Mouse (Mus musculus) heart, postnatal 36 days (tissue): ENCODE measurements around the gene Gss. TPM values are rescaled to one million over a fixed set of nuclear protein-coding genes. Genes with fewer than 3 reads are reported as not detected.
A peak's percentile ranks its signal among the peaks of the same experiment; 100 is the strongest.

ENCODE experiments used
- DNase-seq, 2 experiments: peaks; one replicate each; pipeline ENCODE4 v3.0.0; 2021 to 2022
- intact Hi-C: fragments of 180-260 bp; cut with DNase I; formaldehyde crosslinking; loops from one replicate; pipeline ENCODE4 v1.15.1; 2025
- total RNA-seq, 2 experiments: library from RNA; stranded (reverse); gene quantifications; 2 replicates each; pipeline ENCODE4 v1.2.3; 2021

Gene Gss
- total RNA-seq = 10 to 100 TPM; 14.8 to 16.9 TPM

DNA sequence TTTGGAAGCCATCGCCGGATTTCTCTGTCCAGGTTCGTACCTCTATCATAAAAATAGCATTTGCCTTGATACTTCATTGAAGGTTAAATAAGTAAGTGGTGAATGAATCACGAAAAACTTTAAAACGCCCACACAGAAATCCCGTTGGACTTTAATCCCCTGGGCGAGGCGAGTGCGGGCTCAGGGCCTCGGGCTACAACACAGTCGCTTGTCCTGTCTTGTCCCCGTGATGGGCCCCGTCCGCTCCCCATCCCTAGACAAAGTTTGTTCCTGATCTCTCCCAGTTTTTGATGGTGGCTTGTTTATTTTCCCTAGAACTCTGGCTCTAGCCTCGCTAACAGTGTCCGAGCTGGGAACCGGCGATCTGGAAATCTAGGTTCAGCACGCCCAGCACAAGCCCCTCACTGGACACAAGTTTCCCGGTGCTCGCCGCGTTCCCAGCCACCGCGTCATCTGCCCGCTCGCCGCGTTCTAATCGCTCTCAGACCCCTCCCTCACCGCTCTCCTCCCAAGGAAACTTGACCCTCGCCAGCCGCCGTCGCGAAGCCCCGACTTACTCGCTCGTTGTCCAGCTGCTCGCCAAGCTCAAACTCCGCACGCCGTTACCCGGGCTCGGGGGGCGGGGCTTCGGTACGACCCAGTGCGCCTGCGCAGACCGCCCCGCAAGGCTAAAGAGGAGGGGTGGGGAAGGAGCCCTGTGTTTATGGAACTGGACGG is at the start of gene Gss:
TSS of gene Gss (minus strand) at position 674 of the 717 bp plus-strand sequence.
- intact Hi-C loops = no loop called here
- peak; percentile 99 to 100 for DNase-seq

- DNase-seq = no peak
- intact Hi-C loops = no loop called here
Observed at GRCm38 (mm10) chr2:155641540-155642472, 49.2 kb upstream of the Gss start.

DNA sequence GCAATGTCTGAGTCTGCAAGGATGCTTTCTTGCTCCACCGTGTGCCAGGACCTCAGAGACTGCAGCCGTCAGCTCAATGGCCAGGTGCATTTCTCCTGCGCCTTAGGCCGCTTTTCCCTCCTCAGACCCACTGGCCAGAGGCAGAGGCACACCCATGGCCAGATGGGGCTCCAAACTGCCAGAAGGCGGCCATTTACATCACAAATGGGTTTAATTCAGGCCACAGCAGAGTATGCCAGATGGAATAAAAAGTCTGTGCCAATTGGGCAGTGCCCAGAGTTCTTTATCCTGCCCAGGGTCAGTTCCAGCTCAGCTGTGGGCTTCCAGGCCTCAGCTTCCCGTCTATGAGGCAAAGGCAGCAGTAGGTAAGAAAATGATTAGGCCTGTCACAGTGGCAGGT is 48.0 kb upstream of the Gss start:
- no peak for DNase-seq
- intact Hi-C loops = no loop called here

- intact Hi-C loops = no loop called here
- no peak for DNase-seq
Observed at GRCm38 (mm10) chr2:155637411-155637810, 44.8 kb upstream of the Gss start.

DNA sequence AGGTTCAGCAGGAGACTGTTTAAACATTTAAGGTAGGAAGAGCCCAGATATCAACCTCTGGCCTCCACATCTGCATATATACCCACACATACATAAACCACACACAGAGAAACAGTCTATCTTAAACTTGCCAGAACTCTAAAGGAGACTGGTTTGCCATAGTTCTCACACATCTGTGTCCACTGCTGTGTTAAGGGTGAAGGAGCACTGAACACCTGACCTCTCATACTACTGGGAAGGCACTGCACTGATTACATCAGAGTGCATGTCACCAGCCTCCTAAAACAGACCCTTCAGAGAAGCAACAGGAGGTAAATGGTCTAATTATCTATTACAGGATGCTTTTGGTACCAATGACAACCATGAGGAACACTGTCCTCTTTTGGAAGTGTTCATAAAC is 44.3 kb upstream of the Gss start:
- no peak for DNase-seq
- intact Hi-C loops = no loop called here

DNA sequence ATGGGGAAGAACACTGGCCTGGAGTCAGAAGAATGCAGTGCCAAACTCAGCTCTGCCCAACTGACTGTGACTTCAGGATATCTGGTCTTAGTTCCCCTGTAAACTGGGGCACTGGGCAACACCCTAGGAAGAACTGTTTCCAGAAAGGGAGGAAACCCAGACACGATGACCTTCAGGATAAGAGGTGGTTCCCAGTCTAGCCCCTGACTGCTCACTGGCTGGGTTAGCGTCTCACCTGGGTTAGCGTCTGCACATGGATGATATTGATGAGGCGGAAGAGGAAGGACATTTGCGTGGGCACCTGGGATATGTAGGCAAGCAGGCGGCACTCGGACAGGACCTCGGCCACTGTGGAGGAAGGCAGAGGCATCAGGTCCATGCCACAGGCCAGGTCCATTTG is 43.4 kb upstream of the Gss start:
- DNase-seq = no peak
- intact Hi-C loops = no loop called here

DNA sequence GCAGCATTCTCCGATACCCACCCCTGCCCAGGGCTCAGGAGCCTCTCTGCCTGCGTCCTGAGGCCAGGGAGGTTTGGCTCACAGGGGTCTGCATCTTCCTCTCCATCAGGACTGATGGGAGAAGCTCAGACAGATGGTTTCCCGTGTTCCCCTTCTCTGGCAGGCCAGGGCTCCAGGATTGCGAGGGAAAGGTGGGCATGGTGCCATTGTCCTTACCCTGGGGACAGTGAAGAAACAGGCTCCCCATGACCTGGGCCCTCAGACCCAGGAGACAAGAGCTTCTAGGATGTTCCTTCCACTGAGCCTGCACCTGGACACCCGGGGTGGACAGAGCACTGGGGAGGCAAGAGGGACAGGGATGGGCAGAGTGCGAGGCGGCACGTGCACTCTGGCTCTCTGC is 42.0 kb upstream of the Gss start:
- intact Hi-C loops = no loop called here
- DNase-seq = no peak

DNA sequence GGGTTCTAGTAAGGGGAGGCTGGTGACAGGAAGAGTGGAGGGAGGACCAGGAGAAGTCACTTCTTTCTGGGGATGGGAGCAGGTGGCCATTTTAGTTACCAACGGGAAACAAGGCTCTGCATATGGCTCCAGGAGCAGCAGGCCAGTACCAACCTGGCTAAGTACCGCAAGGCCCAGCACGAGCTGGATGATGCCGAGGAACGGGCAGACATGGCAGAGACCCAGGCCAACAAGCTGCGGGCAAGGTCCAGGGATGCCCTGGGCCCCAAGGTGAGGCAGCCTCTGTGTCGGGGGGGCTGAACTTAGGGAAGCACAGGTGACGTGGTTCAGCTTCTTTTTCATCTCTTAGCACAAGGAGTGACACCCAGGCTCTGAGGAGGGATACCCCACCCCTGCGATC is 41.1 kb upstream of the Gss start:
- intact Hi-C loops = no loop called here
- DNase-seq = no peak

DNA sequence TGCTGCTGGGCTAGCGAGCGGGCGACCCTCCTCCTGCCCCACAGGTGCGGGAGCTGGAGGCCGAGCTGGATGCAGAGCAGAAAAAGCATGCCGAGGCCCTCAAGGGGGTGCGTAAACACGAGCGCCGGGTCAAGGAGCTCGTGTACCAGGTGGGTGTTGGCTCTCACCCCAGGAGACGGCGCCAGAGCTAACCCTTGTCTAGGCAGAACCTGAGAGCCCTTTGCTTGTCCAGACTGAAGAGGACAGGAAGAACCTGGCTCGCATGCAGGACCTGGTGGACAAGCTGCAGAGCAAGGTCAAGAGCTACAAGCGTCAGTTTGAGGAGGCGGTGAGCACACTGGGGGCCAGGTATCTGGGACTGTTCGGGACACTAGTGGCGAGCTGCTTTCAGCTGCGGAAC is 40.5 kb upstream of the Gss start:
- intact Hi-C loops = no loop called here
- no peak for DNase-seq

DNA sequence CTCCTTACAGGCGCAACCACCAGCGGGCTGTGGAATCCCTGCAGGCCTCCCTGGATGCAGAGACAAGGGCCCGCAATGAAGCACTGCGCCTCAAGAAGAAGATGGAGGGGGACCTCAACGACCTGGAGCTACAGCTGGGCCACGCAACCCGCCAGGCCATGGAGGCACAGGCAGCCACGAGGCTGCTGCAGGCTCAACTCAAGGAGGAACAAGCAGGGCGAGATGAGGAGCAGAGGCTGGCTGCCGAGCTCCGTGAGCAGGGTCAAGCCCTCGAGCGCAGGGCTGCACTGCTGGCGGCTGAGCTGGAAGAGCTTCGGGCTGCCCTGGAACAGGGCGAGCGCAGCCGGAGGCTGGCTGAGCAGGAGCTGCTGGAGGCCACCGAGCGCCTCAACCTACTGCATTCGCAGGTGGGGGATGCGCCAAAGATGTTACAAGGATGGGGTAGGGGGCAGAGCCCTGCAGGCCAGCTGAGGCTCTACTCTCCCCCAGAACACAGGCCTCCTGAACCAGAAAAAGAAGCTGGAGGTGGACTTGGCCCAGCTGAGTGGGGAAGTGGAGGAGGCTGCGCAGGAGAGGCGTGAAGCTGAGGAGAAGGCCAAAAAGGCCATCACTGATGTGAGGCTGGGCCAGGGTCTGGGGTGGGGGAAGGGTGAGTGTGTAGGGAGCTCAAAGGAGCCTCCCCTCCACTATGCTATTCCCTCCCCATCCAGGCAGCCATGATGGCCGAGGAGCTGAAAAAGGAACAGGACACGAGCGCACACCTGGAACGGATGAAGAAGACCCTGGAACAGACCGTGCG is 39.7 kb upstream of the Gss start:
- intact Hi-C loops = no loop called here
- no peak for DNase-seq

DNA sequence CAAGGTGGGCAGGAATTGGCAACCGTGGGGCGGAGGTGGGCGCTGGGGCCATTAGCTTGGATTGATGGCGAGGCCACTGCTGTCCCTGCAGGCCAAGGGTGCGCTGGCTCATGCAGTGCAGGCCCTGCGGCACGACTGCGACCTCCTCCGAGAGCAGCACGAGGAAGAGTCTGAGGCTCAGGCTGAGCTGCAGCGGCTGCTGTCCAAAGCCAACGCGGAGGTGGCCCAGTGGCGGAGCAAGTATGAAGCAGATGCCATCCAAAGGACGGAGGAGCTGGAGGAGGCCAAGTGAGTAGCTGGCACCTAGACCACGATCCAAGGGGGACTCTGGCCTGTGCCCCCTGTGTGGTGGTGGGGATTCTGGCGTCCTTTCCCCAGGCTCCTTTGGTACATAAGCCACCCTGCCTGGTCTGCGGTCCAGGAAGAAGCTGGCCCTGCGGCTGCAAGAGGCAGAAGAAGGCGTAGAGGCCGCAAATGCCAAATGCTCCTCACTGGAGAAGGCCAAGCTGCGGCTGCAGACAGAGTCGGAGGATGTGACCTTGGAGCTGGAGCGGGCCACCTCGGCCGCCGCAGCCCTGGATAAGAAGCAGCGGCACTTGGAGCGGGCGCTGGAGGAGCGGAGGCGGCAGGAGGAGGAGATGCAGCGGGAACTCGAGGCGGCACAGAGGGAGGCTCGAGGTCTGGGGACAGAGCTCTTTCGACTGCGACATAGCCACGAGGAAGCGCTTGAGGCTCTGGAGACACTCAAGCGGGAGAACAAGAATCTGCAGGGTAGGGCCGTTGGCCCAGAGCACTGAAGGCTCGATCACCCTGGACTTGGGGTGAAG is 38.2 kb upstream of the Gss start:
- intact Hi-C loops = no loop called here
- DNase-seq = no peak

GRCm38 (mm10) chr2:155630153-155630552 is 37.5 kb upstream of the Gss start:
- intact Hi-C loops = no loop called here
- DNase-seq = no peak

DNA sequence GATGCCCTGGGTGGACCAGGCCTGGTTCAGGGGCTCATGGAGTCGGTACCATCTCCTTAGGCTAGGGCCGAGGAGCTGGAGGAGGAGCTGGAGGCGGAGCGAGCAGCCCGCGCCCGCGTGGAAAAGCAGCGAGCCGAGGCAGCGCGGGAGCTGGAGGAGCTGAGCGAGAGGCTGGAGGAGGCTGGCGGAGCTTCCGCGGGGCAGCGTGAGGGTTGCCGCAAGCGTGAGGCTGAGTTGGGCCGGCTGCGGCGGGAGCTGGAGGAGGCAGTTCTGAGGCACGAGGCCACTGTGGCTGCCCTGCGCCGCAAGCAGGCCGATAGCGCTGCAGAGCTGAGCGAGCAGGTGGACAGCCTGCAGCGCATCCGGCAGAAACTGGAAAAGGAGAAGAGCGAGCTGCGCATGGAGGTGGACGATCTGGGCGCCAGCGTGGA is 36.6 kb upstream of the Gss start:
- intact Hi-C loops = no loop called here
- no peak for DNase-seq

GRCm38 (mm10) chr2:155628519-155628918 is 35.9 kb upstream of the Gss start:
- DNase-seq = no peak
- intact Hi-C loops = no loop called here

DNA sequence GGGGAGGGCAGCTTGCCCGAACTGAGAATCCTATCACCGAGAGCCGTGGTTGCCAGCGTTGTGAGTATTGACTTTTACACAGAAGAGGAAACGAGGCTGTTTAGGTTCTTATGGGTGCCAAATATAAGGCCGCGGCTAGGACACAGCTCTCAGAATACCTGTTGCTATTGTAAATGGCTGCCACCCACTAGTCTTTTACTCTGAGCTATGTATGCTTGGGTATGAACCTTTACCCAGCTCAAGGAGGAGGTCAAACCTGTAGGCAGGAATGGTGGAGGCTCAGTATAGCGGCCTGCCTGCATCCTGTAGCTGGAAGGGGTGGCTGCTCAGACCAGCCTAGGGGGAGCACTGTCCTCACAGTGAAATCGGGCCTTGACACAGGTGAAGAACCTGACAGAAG is 35.5 kb upstream of the Gss start:
- DNase-seq = no peak
- intact Hi-C loops = no loop called here

DNA sequence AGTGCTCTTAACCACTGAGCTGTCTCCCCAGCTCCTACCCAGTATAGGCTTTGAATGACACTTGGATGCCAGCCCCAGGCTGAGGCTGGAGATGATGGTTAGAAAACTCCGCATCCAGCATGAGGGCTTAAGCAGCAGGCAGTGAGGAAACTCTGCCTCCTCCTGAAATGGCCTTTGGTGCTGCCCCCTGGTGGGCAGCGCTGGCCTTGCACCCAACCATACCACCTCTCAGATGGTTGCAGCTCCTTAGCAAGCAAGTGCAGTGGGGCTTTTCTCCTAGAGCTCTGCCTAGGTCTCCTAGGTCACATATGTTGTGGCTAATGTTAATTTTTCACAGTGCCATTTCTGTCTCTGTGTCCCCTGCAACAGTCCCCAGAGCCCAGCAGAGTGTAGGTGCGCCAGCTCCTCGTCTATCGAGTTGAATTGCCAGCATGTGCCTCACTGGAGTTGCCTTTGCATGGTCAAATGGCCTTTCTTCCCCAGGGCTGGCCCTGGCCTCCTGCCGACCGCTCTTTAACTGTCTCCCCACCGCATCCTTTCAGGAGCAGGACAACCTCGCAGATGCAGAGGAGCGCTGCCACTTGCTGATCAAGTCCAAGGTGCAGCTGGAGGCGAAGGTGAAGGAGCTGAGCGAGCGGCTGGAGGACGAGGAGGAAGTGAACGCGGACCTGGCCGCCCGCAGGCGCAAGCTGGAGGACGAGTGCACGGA is 34.6 kb upstream of the Gss start:
- intact Hi-C loops = no loop called here
- DNase-seq = peak; percentile 65 to 78

DNA sequence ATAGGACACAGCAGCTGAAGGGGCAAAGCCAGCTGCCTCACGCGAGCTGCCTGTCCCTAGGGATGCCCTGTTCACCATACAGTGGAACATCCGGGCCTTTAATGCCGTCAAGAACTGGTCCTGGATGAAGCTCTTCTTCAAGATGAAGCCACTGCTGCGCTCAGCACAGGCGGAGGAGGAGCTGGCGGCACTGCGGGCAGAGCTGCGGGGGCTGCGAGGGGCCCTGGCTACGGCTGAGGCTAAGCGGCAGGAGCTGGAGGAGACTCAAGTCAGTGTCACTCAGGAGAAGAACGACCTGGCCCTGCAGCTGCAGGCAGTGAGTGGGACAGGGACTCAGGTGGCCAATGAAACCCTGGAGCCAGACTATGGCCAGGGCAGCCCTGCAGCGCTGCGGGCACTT is 33.7 kb upstream of the Gss start:
- DNase-seq = no peak
- intact Hi-C loops = no loop called here

DNA sequence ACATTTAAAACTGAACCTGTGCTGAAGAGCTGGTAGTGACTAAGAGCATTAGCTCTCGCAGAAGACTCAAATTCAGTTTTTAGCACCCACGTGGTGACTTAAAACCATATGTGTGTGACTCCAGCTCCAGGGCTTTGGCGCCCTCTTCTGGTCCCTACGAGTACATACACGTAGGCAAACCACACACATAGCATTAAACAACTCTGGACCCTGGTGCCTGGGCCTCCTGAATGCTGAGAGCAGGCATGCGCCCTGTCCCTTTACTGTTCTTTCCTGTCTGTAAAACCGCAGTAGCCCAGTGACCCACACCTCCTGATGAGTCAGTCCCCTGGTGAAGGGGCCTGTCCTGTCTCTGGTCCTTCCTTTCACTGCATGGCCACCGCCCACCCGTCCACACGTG is 32.1 kb upstream of the Gss start:
- DNase-seq = no peak
- intact Hi-C loops = no loop called here

DNA sequence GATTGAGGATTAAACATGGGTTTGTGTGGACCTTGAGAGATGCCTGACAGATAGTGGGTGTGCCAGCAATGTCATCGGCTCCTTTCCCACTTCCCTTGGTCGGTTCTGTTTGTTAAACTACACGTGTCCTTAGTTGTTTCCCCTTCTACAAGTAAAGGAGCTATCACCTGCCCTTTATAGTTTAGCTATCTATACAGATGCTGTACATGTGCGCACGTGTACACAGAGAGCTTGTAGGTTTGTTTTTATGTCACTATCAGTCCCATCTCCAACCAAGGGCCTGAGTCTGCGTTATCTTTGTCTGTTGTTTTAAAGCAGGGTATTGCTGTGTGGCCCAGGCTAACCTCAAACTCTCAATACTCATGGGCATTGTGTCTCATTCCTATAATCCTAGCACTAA is 31.4 kb upstream of the Gss start:
- DNase-seq = no peak
- intact Hi-C loops = no loop called here

DNA sequence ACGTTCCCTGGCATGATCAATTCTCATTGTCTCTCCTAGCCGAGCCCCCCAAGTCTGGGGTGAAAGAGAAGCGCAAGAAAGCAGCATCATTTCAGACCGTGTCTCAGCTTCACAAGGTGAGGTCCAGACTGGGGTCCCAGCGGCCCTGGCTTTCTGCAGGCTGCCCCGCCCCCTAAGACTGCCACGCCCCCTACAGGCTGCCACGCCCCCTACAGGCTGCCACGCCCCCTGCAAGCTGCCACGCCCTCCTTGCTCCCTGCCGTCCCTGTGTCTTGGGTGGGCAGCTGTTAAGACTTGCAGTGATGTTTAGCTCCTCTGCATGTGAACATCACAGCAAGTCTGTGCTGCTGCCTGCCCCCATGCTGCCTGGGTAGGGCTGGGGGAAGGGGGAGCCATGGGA is 30.0 kb upstream of the Gss start:
- intact Hi-C loops = no loop called here
- no peak for DNase-seq
